Mouse (Mus musculus) megakaryocyte progenitor cell, adult 5-6 weeks (primary cell): ENCODE measurements around the gene Dbnl. TPM values are rescaled to one million over a fixed set of nuclear protein-coding genes. Genes with fewer than 3 reads are reported as not detected.
A peak's percentile ranks its signal among the peaks of the same experiment; 100 is the strongest.

Experiments
- ATAC-seq: replicated peaks from 2 replicates; pipeline ENCODE4 v1.8.0; 2016; ENCODE audit warnings: mild to moderate bottlenecking, moderate TSS enrichment, inconsistent platforms; ENCODE audit not compliant: poor library complexity
- total RNA-seq, 2 experiments: library from RNA; stranded (forward) in 1 of 2; stranded (reverse) in 1 of 2; fragments of 157-497, 149-512 nt in 1 of 2; fragments of 200-1000 nt in 1 of 2; gene quantifications; 2 replicates each; pipeline versions ENCODE4 v1.2.3 to v1.2.4; 2015 to 2017

The Dbnl gene
- total RNA-seq (2015) (43.9 and 44.5 TPM in 2 replicates), total RNA-seq (2017) (85.9 and 92.9 TPM in 2 replicates)

DNA sequence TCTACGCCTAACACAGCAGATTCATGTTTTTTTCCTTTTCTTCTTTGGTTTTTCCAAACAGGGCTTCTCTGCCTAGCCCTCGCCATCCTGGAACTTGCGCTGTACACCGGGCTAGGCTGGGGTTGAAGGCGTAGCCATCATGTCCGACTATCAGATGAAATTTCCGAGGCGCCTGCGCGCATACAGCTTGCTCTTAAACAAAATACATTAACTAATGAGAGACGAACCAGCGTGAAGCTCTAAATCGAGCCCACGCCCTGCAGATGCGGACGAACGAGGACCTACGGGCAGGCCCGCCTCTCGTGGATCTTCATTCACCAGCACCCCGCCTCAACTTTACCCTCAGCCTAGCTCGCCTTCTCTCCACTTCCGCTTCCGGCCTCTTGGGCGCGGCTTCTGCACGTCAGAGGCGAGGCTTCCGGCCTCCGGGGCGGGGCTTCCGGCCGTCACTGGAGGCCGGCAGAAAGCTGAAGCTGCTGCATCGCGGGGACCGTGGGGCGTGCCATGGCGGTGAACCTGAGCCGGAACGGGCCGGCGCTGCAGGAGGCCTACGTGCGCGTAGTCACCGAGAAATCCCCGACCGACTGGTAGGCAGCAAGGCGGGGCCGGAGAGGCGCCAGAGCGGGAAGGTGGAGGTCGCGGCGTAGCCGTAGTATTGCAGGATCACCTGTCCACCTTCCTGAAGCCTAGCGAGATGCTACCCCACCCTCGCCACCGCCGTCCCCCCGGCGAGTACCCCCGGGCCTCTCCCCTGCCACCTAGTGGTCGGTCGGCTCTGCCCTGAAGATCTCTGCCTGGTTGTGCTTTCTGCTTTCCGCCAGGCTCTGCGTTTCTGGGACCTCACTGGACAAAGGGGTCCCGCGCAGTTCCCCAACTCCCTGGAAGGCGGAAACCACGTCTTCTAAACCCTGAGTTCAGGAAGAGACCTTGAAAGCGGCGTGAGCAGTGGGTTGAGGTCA, at the start of gene Dbnl:
Gene Dbnl (plus strand): TSS at position 433 of the 959 bp plus-strand sequence.
- peak; percentile 81 for ATAC-seq

DNA sequence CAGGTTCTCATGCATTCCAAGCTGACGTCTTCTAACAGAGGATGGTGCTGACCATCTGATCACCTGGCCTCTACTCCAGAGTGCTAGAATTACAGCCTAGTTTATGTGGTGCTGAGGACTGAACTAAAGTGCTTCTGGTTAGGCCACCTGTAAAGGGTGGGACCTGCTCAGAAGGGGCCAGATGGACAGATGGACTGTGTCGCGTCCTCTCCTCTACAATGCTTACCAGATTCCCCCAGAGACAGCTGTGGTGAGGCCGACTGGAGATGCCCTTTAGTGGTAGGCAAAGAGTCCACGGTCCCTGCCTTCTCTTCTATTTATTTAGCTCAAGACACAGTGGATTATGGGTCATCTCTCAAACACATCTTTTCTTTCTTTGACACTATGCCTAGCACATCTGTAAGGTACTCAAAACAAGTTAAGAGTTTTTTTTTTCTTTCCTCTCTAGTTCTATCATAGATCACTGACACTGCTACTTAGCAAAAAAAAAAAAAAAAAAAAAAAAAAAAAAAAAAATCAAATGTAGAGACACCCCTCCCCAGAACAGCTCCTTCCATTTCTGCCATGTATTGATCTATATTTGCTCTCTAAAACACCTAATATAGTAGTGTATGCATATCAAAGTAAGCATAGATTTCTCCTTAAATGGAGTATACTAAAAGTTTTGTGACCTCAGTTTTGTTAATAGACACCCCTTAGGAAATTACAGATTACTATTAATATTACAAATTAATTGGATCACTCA, 49.2 kb upstream of the Dbnl start:
- ATAC-seq: no peak

DNA sequence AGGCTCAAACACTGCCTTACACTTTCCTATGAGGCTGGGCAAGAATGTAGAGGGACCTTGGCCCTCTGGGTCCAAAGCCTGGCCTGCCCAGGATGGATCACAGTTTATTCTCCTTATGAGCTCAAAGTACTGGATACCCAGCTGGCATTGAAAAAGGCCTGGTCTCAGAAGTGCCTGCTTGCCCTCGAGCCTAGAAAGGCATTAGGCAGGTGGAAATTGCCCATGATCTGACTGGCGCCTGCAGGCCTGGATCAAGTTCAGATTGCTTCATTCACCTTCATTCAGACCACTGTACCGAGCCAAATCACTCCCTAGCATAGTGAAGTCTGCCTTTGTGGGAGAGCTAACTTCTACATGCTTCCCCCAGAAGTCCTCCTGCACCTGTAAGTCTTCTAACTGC, 48.4 kb upstream of the Dbnl start:
- ATAC-seq: no peak

DNA sequence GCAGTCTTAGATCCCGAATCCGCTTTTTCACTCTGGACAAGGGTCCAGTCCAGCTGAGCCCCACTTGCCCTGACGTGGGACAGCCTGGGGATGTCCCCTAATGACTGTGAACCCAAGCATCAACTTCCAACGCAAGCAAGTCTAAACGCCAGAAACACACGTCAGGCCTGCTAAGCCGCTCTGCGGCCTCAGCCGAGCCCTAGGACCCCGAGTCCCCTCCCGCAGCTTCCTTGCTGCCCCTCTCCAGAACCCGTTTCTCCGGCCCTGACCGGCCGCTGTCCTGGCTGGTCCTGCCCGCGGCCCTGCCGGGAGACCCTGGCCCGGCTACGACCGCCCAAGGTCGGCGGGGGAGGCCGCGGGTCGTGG, 47.7 kb upstream of the Dbnl start:
- no peak for ATAC-seq

DNA sequence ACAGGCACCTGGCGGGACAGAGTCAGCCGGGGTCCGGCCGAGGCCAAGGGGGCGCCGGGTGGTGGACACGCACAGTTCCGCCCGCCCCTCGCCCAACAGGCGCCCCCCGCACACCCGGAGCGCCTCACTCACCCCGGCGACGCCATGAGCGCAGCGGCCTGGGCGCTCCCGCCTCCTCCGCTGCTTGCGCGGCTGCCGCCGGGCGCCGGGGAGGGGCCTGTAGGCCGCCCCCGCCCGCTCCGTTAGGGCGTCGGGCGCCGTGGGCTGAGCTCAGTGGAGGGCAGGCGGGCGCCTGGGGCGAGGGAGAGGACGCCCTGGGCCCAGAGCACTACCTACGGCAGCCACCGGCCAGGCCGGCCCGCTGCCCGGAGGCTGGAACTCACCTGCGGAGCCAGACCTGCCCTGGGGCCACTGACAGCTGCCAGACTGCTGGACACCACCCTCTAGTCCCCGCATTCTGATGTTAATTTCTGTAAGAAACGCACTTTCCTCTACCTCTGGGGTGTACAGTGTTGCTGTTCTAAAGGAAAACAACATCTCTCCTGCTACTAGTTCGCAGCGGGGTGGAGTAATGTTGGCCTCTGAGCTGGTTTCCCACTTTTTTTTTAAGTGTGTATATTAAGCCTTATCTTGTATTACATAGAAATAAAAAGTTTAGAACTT, 47.2 kb upstream of the Dbnl start:
- peak; percentile 90 for ATAC-seq

DNA sequence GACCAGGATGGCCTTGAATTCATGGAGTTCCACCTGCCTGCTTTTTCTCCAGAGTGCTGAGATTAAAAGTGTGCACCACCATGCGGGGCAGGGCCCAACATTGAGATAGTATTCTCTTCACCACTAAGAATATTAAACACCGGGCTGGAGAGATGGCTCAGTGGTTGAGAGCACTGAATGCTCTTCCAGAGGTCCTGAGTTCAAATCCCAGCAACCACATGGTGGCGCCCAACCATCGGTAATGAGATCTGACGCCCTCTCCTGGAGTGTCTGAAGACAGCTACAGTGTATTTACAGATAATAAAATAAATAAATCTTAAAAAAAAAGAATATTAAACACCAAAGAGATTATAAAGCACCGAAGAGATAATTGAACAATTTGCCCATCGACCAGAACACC, 46.2 kb upstream of the Dbnl start:
- ATAC-seq: no peak

DNA sequence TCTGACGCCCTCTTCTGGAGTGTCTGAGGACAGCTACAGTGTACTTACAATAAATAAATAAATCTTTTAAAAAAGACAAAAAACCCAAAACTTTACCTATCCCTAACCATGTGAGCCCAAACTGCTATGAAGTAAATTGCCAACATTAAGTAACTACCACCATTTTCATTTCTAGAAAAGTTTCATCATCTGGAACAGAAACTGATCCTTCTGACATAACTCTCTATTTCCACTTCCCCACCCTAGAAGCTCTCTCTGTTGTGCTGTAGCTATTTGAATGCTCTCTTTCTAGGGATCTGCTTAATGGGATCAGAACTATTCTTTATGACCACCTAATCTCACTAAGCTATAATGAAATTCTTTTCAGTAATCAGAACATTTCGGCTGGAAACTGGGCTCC, 43.3 kb upstream of the Dbnl start:
- no peak for ATAC-seq

DNA sequence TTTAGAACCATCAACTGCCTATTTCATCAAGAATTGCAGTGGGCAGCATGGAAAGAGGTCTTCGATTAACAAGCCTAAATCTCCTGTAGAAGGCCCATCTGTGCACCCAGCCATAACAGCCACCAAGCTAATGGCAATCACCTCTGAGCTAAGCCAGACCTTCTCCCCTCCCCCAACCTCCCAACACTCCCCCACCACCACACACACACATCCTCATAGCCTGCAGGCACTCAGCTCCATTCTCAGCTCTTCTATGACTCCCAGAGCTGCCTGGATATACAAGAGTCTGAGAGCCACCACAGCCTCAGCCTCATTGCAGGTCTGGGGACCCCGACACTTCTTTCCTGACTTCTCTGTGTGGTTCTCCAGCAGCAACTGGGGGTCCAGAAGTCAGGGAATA, 34.5 kb upstream of the Dbnl start:
- no peak for ATAC-seq

DNA sequence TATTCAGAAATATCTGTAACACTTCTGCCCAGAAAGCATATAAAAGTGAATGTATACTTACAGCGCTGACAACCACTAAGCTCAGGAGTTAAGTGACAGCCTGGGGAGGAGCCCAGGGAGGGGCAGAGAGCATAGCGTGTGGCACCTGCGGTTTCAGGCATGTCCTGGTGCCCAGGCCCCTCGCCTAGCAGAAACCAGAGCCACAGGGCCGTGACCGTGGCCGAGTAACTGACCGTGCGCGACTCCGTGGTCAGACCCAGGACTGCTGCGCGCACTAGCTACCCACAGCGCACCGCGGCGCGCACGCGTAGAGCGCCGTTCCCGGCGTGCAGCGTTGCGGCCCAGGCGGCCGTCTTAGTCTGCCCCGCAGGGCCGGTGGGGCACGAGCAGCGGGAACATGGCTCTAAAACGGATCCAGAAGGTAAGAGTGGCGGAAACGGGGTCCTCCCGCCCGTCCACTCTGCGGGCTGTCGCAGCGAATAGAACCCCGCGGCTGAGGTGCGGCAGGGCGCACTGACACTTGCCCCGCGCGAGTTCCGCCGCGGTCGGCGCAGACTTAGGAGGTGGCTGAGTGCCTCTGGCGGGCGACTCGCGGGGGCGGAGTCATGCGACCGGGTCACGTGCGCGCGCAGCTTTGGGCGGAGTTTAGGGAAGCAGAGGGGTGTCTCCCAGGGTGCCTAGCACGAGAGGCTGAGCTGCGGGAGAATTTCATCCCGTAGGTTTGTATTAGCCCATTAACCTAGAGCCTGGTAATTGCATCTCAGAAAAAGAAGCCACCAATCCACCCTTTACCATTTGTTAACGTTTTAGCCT, 26.3 kb upstream of the Dbnl start, which contains the start of gene Urgcp:
Gene Urgcp (minus strand): TSS at position 557 of the 813 bp plus-strand sequence.
- ATAC-seq: peak; percentile 93

DNA sequence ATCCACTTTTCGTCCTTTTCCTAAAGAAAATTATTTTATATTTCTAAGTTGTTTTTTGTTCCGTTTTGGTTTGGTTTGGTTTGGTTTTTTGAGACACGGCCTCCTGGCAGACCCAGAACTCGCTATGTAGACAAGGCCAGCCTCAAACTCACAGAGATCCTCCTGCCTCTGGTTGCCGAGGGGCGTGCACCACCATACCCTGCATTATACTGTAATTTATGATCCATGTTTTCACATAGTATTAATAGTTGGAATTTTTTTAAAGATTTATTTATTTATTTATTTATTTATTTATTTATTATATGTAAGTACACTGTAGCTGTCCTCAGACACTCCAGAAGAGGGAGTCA, 25.7 kb upstream of the Dbnl start:
- 0 out of 2 replicates have a peak, but pooled peaks have one; percentile 9 for ATAC-seq

DNA sequence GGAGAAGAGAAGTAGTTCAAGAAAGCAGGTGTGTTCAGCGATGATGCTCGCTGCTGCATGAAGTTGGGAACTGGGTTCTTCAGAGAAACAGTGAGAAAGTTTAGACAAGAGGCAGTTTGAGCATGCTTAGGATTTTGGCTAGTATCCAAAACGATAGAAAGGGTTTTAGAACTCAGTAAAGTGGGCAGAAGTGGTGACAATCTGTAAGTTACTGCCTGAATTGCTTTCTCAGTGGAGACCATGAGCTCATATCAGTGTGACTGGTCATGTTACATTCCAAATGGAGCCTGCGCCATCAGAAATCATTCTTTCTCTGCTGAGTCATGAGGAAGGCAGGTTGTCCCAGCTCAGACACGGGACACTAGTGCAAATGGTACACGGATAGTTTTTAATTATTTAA, 22.3 kb upstream of the Dbnl start:
- ATAC-seq: no peak

DNA sequence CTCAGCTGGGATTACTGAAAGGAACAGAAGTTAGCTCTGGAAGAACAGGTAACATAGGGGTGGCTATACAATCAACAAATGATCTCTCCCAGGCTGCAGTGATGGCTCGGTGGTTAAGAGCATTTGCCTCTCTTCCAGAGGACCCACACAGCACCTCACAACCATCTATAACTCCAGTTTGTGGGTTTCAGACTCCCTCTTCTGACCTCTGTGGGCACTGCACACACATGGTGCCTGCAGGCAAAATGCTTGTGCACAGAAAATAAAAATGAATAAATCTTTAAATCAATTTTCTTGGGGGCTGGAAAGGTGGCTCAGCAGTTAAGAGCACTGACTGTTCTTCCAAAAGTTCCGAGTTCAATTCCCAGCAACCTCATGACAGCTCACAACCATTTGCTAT, 9.8 kb upstream of the Dbnl start:
- ATAC-seq: peak; percentile 55

DNA sequence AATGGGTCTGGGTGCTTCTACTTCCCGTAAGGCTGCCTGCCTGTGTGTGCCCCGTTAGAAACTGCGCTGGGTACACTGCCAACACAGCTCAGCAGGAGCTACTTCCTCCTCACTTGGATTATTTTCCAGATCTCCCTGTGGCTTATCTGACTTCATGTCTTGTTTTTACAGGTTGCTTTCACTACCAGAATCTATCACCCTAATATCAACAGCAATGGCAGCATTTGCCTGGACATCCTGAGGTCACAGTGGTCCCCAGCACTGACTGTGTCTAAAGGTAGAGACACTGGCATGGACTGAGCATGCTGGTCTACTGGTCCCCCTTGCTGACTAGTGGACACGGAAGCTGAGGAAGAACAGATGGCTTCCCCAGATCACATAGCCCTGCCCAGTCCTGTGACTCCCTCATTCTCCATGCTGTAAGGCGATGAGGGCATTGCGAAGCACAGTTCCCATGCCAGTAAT, 8.2 kb upstream of the Dbnl start:
- ATAC-seq: no peak

DNA sequence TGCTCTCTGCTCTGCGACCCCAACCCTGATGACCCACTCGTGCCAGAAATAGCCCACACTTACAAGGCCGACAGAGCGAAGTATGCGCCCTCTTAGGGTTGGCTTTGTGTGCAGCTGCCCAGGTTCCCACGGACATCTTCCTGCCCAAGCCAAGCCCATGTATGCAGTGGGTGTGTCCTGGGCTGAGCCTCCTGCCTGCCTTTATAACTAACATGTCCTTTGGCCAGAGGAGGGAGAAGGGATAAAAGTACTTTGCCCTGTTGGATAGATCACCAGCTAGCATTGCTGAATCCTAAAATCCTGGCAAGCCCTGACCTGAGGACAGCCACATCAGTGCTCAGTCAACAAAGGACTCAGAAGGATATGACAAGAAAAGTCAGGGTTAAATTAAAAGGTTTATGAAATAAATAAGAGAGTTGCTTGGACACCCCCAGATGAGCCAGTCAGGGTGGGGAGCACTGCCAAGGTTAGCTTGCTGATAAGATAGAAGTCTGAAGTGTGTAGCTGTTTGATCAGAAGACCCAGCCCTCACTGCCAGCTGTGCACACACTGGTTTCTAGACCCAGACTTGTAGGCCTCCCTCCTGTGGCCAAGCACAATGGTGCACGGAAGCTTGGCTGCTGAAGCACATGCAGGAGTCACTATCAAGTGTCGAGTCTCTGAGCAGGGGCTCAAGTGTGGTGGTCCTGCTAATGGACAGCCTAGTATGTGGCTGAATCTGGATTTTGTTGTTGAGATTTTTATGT, 5.9 kb upstream of the Dbnl start:
- peak; percentile 89 for ATAC-seq

DNA sequence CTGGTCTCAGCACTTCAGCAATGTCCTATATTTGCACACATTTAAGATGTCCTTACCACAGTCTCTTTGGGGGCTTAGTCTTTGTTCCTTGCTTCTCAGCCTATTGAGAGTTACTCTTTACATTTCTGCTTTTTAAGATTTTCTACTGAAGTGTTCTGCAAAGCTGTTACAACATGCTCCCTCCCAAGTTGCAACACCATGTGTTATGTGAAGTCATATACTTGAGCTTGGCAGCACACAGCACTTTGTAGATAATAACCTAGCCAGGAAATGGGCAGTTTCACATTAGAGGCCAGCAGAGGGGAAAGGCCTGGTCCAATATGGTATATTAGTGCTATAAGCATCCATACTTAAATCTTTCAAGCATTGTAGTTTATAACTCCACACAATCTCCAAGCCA, 2.6 kb upstream of the Dbnl start:
- peak; percentile 14 for ATAC-seq

DNA sequence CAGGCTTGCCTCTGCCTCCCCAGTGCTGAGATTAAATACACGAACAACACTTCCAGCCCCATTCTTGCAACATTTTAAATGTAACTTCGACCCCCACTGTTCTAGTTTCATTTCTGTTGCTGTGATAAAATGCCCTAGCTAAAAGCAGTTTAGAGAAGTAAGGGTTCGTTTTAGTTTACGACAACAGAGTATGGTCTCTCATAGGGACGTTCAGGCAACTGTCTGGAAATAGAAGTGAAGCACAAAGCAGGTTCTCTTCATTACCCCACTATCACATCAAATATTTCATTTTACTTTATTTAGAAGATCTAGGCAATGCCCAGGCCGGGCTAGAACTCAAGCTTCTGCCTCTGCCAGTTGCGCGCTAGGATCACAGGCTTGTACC, 625 bp upstream of the Dbnl start:
- ATAC-seq: no peak

DNA sequence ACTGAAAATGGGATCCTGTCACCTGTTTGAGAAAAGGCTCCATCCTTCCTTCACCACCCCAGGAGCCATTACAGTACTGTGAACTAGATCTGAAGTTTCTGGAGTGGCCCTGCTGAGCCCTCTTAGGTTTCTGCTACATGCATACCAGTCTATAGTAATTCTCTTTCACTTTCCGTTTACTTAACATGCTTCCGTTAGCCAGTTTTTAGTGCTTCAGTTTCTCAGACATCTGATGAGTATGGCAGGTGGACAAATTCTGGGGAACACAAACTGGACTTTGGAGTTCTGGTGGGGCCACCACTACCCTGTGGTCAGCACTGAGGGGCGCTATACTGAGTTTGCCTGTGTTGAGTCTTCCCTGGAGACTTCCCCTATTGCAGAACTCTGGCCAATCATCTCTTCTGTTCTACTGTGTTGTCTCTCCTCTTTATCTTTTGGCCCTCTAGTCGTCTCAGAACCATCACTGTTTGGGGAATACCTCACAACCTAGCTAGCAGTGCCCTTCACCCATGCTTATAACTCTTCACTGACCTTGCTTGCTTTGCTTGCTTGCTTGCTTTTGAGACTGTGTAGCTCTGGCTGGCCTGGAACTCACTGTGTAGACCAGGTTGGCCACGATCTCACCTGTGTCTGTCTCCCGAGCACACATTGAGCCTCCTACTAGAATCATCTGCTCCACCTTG, 924 bp downstream of the Dbnl start:
- ATAC-seq: peak; percentile 45

DNA sequence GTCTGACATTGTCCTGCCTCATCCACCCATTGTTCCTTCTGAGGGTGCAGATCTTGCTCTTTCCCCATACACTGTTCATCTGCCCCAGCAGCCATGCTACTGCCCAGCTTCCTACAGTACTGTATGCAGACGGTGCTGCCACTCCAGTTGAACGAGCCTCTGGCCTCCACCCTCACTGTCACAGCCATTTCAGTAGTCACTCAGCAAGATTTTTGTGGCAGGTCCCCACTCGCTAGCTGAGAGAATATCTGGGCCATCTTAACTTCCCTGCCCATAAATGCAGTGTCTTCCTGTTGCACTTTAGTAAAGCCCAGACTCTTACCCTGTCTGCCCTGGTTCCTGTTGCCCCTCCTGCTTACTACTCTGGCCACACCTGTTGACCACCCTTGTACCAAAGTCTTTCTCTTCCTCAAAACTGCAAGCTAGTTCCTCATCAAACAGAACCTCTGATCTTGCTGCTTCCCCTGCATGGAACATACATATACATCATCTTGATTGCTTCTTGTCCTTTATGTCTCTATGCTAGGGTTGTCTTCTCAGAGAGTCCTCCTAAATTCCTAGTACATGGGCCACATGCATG, 1.6 kb downstream of the Dbnl start:
- peak; percentile 8; the same call in 1 of the 2 replicates for ATAC-seq

DNA sequence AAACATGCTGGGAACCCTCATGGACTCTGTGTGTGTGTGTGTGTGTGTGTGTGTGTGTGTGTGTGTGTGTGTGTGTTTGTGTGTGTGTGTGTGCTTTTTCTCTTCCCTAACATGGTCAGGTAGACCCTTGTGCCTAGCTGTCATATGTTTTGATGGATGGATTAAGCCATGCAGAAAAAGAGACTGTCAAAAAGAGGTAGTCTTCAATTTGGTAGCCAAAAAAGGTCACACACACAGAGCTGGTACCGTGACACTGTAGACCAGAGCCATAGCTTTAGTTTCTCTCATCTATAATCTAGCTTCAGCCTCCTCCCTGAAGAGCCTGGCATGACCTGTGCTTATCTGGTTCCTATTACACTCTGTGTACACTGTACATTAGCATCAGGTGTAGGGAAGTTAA, 2.1 kb downstream of the Dbnl start:
- no peak for ATAC-seq
